Mouse (Mus musculus) limb, embryonic 11.5 days (tissue): Measurements from ENCODE around the gene Spc25. TPM values are rescaled to one million over a fixed set of nuclear protein-coding genes. Genes with fewer than 3 reads are reported as not detected.

Source experiments
- ATAC-seq: fragments of 200-750 bp; cut with Nextera tagmentation; 2 replicates; pipeline ENCODE4 v1.8.0; 2017; ENCODE audit warnings: low read depth; ENCODE audit not compliant: insufficient number of reproducible peaks, low FRiP score, low TSS enrichment
- DNase-seq: peaks from one replicate; pipeline ENCODE4 v3.0.0-alpha.2; 2015; ENCODE audit warnings: low spot score
- H3K27ac ChIP-seq: fragments of 300-500 bp; sonication (generic); replicated peaks from 2 replicates; pipeline ENCODE4 v1.5.1; 2014; ENCODE audit warnings: low read depth, mild to moderate bottlenecking, low read length
- H3K27me3 ChIP-seq: fragments of 300-500 bp; sonication (generic); 2 replicates; pipeline ENCODE4 v1.6.1; 2014; ENCODE audit warnings: mild to moderate bottlenecking, low read length, mixed read lengths; ENCODE audit not compliant: control insufficient read depth, insufficient read depth
- H3K36me3 ChIP-seq: fragments of 300-500 bp; sonication (generic); 2 replicates; pipeline ENCODE4 v1.6.1; 2014; ENCODE audit warnings: mild to moderate bottlenecking, low read length, moderate library complexity, mixed read lengths; ENCODE audit not compliant: control insufficient read depth, insufficient read depth
- H3K4me1 ChIP-seq: fragments of 300-500 bp; sonication (generic); 2 replicates; pipeline ENCODE4 v1.6.1; 2014; ENCODE audit warnings: low read length, mixed read lengths; ENCODE audit not compliant: control insufficient read depth, insufficient read depth
- H3K4me2 ChIP-seq: fragments of 300-500 bp; sonication (generic); 2 replicates; pipeline ENCODE4 v1.6.1; 2014; ENCODE audit warnings: low read depth, mild to moderate bottlenecking, moderate library complexity; ENCODE audit not compliant: severe bottlenecking
- H3K4me3 ChIP-seq: fragments of 300-500 bp; sonication (generic); 2 replicates; pipeline ENCODE4 v1.5.1; 2014; ENCODE audit warnings: low read depth, low read length
- H3K9ac ChIP-seq: fragments of 300-500 bp; sonication (generic); 2 replicates; pipeline ENCODE4 v1.6.1; 2014; ENCODE audit warnings: mild to moderate bottlenecking, low read length
- H3K9me3 ChIP-seq: fragments of 300-500 bp; sonication (generic); 2 replicates; pipeline ENCODE4 v1.6.1; 2016; ENCODE audit warnings: low read length; ENCODE audit not compliant: control insufficient read depth
- WGBS: fragments of 180-500 bp; shearing (Covaris S2); extraction: QIAGEN DNeasy Blood & Tissue Kit; methylation state at CpG from one replicate; pipeline ENCODE4 v1.1.7; 2014; 5-methylcytosine and 5-hydroxymethylcytosine counted together
- polyA plus RNA-seq: library from polyadenylated mRNA; unstranded; fragments of >200 nt; fragmentation: Nextera tagmentation; extraction: Ambion mirVana; gene quantifications from 2 replicates; pipeline ENCODE4 v1.2.1, GENCODE M21; 2014

The Spc25 gene
- polyA plus RNA-seq: 208 and 231 TPM in 2 replicates

GRCm38 (mm10) chr2:69205791-69206351 lies at the start of gene Spc25:
Gene Spc25 (minus strand): TSS chr2:69206194.
- H3K4me2 ChIP-seq: peak within 1 kb of the TSS; percentile 57
- no peaks in the 10 kb centered on the region for H3K27me3 ChIP-seq
- DNase-seq (peak; percentile 91), ATAC-seq (peak; percentile 98)
- no peaks in the 10 kb centered on the region for H3K9me3 ChIP-seq
- H3K4me3 ChIP-seq: peak within 1 kb of the TSS; percentile 70
- H3K27ac ChIP-seq: peak within 1 kb of the TSS; percentile 49; the same call in 1 of the 2 replicates
- H3K4me1 ChIP-seq: no peaks in the 10 kb centered on the region; the same call in 1 of the 2 replicates
- H3K36me3 ChIP-seq: peaks cover 10% of the 10 kb centered on the region
- under 1% methylated on average over 46 of the region's 46 CpGs for WGBS
- H3K9ac ChIP-seq: peak within 1 kb of the TSS; percentile 78

GRCm38 (mm10) chr2:69248221-69248755 lies 42.3 kb upstream of the Spc25 start:
- DNase-seq (no peak), ATAC-seq (no peak)
- Histone ChIP-seq H3K27me3 (no peaks in the 10 kb centered on the region), H3K4me3 (no peak overlapping the region), H3K4me2 (no peak overlapping the region), H3K27ac (no peak overlapping the region), H3K4me1 (no peaks in the 10 kb centered on the region), H3K36me3 (no peaks in the 10 kb centered on the region), H3K9ac (no peak overlapping the region), H3K9me3 (no peaks in the 10 kb centered on the region)
- 58% methylated on average over 16 of the region's 16 CpGs for WGBS

- Histone ChIP-seq H3K27me3 (no peaks in the 10 kb centered on the region), H3K9me3 (no peaks in the 10 kb centered on the region), H3K9ac (no peak overlapping the region), H3K4me2 (no peak overlapping the region), H3K4me3 (no peak overlapping the region), H3K36me3 (no peaks in the 10 kb centered on the region), H3K4me1 (no peaks in the 10 kb centered on the region), H3K27ac (no peak overlapping the region)
- DNase-seq (no peak), ATAC-seq (no peak)
- 93% methylated on average over 1 of the region's 1 CpGs for WGBS
Measured at GRCm38 (mm10) chr2:69247081-69247480, 41.1 kb upstream of the Spc25 start.

GRCm38 (mm10) chr2:69244924-69245323 lies 38.9 kb upstream of the Spc25 start:
- Histone ChIP-seq H3K4me1 (no peaks in the 10 kb centered on the region), H3K36me3 (no peaks in the 10 kb centered on the region), H3K4me2 (no peak overlapping the region), H3K9me3 (no peaks in the 10 kb centered on the region), H3K27me3 (no peaks in the 10 kb centered on the region), H3K27ac (no peak overlapping the region), H3K4me3 (no peak overlapping the region), H3K9ac (no peak overlapping the region)
- no peak for DNase-seq
- ATAC-seq: no peak
- WGBS: 59% methylated on average over 2 of the region's 2 CpGs

GRCm38 (mm10) chr2:69239315-69239714 lies 33.3 kb upstream of the Spc25 start:
- Histone ChIP-seq H3K4me1 (no peaks in the 10 kb centered on the region), H3K27me3 (no peaks in the 10 kb centered on the region), H3K27ac (no peak overlapping the region), H3K9me3 (no peaks in the 10 kb centered on the region), H3K9ac (no peak overlapping the region), H3K36me3 (no peaks in the 10 kb centered on the region), H3K4me2 (no peak overlapping the region), H3K4me3 (no peak overlapping the region)
- DNase-seq (no peak), ATAC-seq (no peak)
- WGBS: 85% methylated on average over 9 of the region's 9 CpGs

- H3K27me3 ChIP-seq: no peaks in the 10 kb centered on the region
- no peak overlapping the region for H3K27ac ChIP-seq
- WGBS: 86% methylated on average over 5 of the region's 5 CpGs
- no peaks in the 10 kb centered on the region for H3K4me1 ChIP-seq
- H3K36me3 ChIP-seq: no peaks in the 10 kb centered on the region
- H3K9me3 ChIP-seq: no peaks in the 10 kb centered on the region
- no peak overlapping the region for H3K4me3 ChIP-seq
- H3K4me2 ChIP-seq: no peak overlapping the region
- DNase-seq: no peak
- no peak for ATAC-seq
- H3K9ac ChIP-seq: no peak overlapping the region
Measured at GRCm38 (mm10) chr2:69234976-69235678, 29.1 kb upstream of the Spc25 start.

- no peaks in the 10 kb centered on the region for H3K27me3 ChIP-seq
- no peak for ATAC-seq
Measured at GRCm38 (mm10) chr2:69232101-69232500, 26.1 kb upstream of the Spc25 start.

GRCm38 (mm10) chr2:69230137-69230536 lies 24.1 kb upstream of the Spc25 start:
- WGBS: 89% methylated on average over 2 of the region's 2 CpGs
- Histone ChIP-seq H3K36me3 (no peaks in the 10 kb centered on the region), H3K4me1 (no peaks in the 10 kb centered on the region), H3K4me2 (no peak overlapping the region), H3K27ac (no peak overlapping the region), H3K27me3 (no peaks in the 10 kb centered on the region), H3K4me3 (no peak overlapping the region), H3K9me3 (no peaks in the 10 kb centered on the region), H3K9ac (no peak overlapping the region)
- ATAC-seq (no peak), DNase-seq (no peak)

More at GRCm38 (mm10) chr2:69232101-69232500, 26.1 kb upstream of the Spc25 start:
- Histone ChIP-seq H3K4me3 (no peak overlapping the region), H3K27ac (no peak overlapping the region), H3K9ac (no peak overlapping the region), H3K9me3 (no peaks in the 10 kb centered on the region), H3K4me2 (no peak overlapping the region), H3K36me3 (no peaks in the 10 kb centered on the region), H3K4me1 (no peaks in the 10 kb centered on the region)
- no peak for DNase-seq
